Comparison of ENCODE assay signal across 8 mouse cellular contexts in genomic region chr7:141538852-141539555, GRCm38 (mm10). TPM values are rescaled to one million over a fixed set of nuclear protein-coding genes. Genes with fewer than 3 reads are reported as not detected.
DNase-seq lines count a peak whose midpoint lies in the region; ATAC-seq and TF ChIP-seq lines count a peak whose summit lies in the region.

No protein-coding gene starts in this region.

- 12% methylated on average over 18 of the region's 18 CpGs for WGBS in heart, embryonic 12.5 days
- 18% methylated on average over 18 of the region's 18 CpGs for WGBS in hindbrain, embryonic 15.5 days
- 25% methylated on average over 18 of the region's 18 CpGs for WGBS in midbrain, embryonic 10.5 days

- peak overlapping the region; percentile 85 for H3K4me3 ChIP-seq in heart, embryonic 12.5 days
- H3K4me3 ChIP-seq in bone marrow macrophage, adult 2 months (ENCODE audit: insufficient read depth, low read length) = peak overlapping the region; percentile 77
- H3K4me3 ChIP-seq in hindbrain, embryonic 15.5 days = peak overlapping the region; percentile 64
- peak overlapping the region; percentile 72 for H3K4me3 ChIP-seq in midbrain, embryonic 10.5 days

- H3K9me3 ChIP-seq in heart, embryonic 12.5 days (replicated peaks) = no peaks in the 10 kb centered on the region
- no peaks in the 10 kb centered on the region for H3K9me3 ChIP-seq in hindbrain, embryonic 15.5 days
- H3K9me3 ChIP-seq in midbrain, embryonic 10.5 days (replicated peaks) = no peaks in the 10 kb centered on the region

- peaks cover 30% of the 10 kb centered on the region for H3K4me1 ChIP-seq in heart, embryonic 12.5 days (replicated peaks)
- H3K4me1 ChIP-seq in bone marrow macrophage, adult 2 months (ENCODE audit: control insufficient read depth, insufficient read depth, low read length) = peaks cover 33% of the 10 kb centered on the region
- H3K4me1 ChIP-seq in hindbrain, embryonic 15.5 days (replicated peaks) = peaks cover 21% of the 10 kb centered on the region
- peaks cover 23% of the 10 kb centered on the region for H3K4me1 ChIP-seq in midbrain, embryonic 10.5 days

- H3K27me3 ChIP-seq in heart, embryonic 12.5 days (replicated peaks) = no peaks in the 10 kb centered on the region; the same call in 1 of the 2 replicates
- no peaks in the 10 kb centered on the region for H3K27me3 ChIP-seq in hindbrain, embryonic 15.5 days
- peaks cover 9% of the 10 kb centered on the region; the same call in 1 of the 2 replicates for H3K27me3 ChIP-seq in midbrain, embryonic 10.5 days (ENCODE audit: low read depth, poor library complexity, severe bottlenecking)

- TF ChIP-seq CTCF in bone marrow macrophage, adult 2 months (IDR thresholded peaks at IDR 0.05; ENCODE audit: low read depth, low read length) = no peak

- H3K36me3 ChIP-seq in heart, embryonic 12.5 days = no peaks in the 10 kb centered on the region
- no peaks in the 10 kb centered on the region for H3K36me3 ChIP-seq in hindbrain, embryonic 15.5 days
- no peaks in the 10 kb centered on the region for H3K36me3 ChIP-seq in midbrain, embryonic 10.5 days

- peak overlapping the region; percentile 90 for H3K9ac ChIP-seq in heart, embryonic 12.5 days
- H3K9ac ChIP-seq in hindbrain, embryonic 15.5 days = peak overlapping the region; percentile 64

- no peak for DNase-seq in heart, adult 18-20 months
- DNase-seq in 416B (ENCODE audit: low read depth) = peak; percentile 47
- no peak for DNase-seq in midbrain, embryonic 10.5 days (ENCODE audit: low spot score)
- DNase-seq in gastrocnemius, postnatal 25 days = no peak
- DNase-seq in testis, postnatal 14 days (ENCODE audit: low spot score) = no peak

- no peak; the same call in 1 of the 2 replicates for ATAC-seq in heart, embryonic 12.5 days (ENCODE audit: insufficient number of reproducible peaks, low FRiP score)
- ATAC-seq in hindbrain, embryonic 15.5 days (ENCODE audit: low FRiP score, low read depth) = peak; percentile 45; the same call in 1 of the 2 replicates

- TF ChIP-seq POLR2A in bone marrow macrophage, adult 2 months (IDR thresholded peaks at IDR 0.05; ENCODE audit: borderline replicate concordance, low read depth, low read length) = no peak

- H3K4me2 ChIP-seq in heart, embryonic 12.5 days = peak overlapping the region; percentile 94
- peak overlapping the region; percentile 77 for H3K4me2 ChIP-seq in hindbrain, embryonic 15.5 days

- H3K27ac ChIP-seq in heart, embryonic 12.5 days (ENCODE audit: poor library complexity, severe bottlenecking) = peak overlapping the region; percentile 86
- peak overlapping the region; percentile 50 for H3K27ac ChIP-seq in bone marrow macrophage, adult 2 months (ENCODE audit: insufficient read depth, low read depth, low read length)
- H3K27ac ChIP-seq in hindbrain, embryonic 15.5 days (replicated peaks) = peak overlapping the region; percentile 87
- peak overlapping the region; percentile 87 for H3K27ac ChIP-seq in midbrain, embryonic 10.5 days (replicated peaks)

RNA-seq across cellular contexts. Expression of gene Chid1, which starts 0.7 kb away (rescaled TPM):
- 35.9 and 38.6 TPM in 2 replicates for polyA plus RNA-seq in heart, embryonic 12.5 days (2016; fragmentation: Nextera tagmentation; extraction: Ambion mirVana)
- total RNA-seq in heart, adult 18-20 months (2021) = 10 to 100 TPM; 48.2 to 50.9 TPM
- polyA plus RNA-seq in bone marrow macrophage, adult 2 months (2012; ENCODE audit: insufficient read depth, insufficient read length, missing spikeins) = 16.3 TPM in 2 replicates
- 48.2 and 49.0 TPM in 2 replicates for polyA plus RNA-seq in hindbrain, embryonic 15.5 days (2015; fragmentation: Nextera tagmentation; extraction: Ambion mirVana)
- polyA plus RNA-seq in midbrain, embryonic 10.5 days (2016; fragmentation: Nextera tagmentation; extraction: Ambion mirVana) = 25.0 and 29.4 TPM in 2 replicates
- 10 to 100 TPM; 14.5 to 18.4 TPM for total RNA-seq in gastrocnemius, postnatal 25 days (2021)

RNA-seq across cellular contexts. Expression of gene Ap2a2, which starts 23.0 kb away (rescaled TPM):
- polyA plus RNA-seq in heart, embryonic 12.5 days (2016; fragmentation: Nextera tagmentation; extraction: Ambion mirVana) = 70.2 and 70.7 TPM in 2 replicates
- 10 to 100 TPM; 60.7 to 60.8 TPM for total RNA-seq in heart, adult 18-20 months (2021)
- polyA plus RNA-seq in bone marrow macrophage, adult 2 months (2012; ENCODE audit: insufficient read depth, insufficient read length, missing spikeins) = 103 and 114 TPM in 2 replicates
- 116 and 125 TPM in 2 replicates for polyA plus RNA-seq in hindbrain, embryonic 15.5 days (2015; fragmentation: Nextera tagmentation; extraction: Ambion mirVana)
- 104 and 112 TPM in 2 replicates for polyA plus RNA-seq in midbrain, embryonic 10.5 days (2016; fragmentation: Nextera tagmentation; extraction: Ambion mirVana)
- 10 to 100 TPM; 42.9 to 45.5 TPM for total RNA-seq in gastrocnemius, postnatal 25 days (2021)
